Mouse (Mus musculus): ENCODE results near the gene Scnm1. TPM values are rescaled to one million over a fixed set of nuclear protein-coding genes. Genes with fewer than 3 reads are reported as not detected.
A peak's percentile ranks its signal among the peaks of the same experiment; 100 is the strongest.
"Not testable (repeated sequence)": the region's sequence is repeated elsewhere in the genome, so short reads cannot be mapped to it uniquely, and the experiment has no call there.

Scnm1 gene
- polyA plus RNA-seq, 1 experiment = 139 TPM

GRCm38 (mm10) chr3:95121580-95121979 is 12.2 kb downstream of the Scnm1 start:
- WGBS = 73% methylated on average over 6 of the region's 6 CpGs
- no peak for DNase-seq
- Histone ChIP-seq H3K27ac (ENCODE audit: insufficient read depth, low read length) (no peak overlapping the region), H3K4me3 (replicated peaks; ENCODE audit: insufficient read depth, low read depth, low read length) (no peak overlapping the region), H3K4me1 (ENCODE audit: control insufficient read depth, insufficient read depth, low read length) (no peaks in the 10 kb centered on the region), H3K27me3 (ENCODE audit: control insufficient read depth, insufficient read depth, low read length) (no peaks in the 10 kb centered on the region)
- TF ChIP-seq POLR2A (IDR thresholded peaks at IDR 0.05; ENCODE audit: borderline replicate concordance, insufficient read depth, low read length) = no peak
- no peak for TF ChIP-seq CTCF (IDR thresholded peaks at IDR 0.05; ENCODE audit: borderline replicate concordance, insufficient read depth, low read depth, low read length)

GRCm38 (mm10) chr3:95117751-95118150 is 16.1 kb downstream of the Scnm1 start:
- Histone ChIP-seq H3K27ac (ENCODE audit: insufficient read depth, low read length) (no peak overlapping the region), H3K4me1 (ENCODE audit: control insufficient read depth, insufficient read depth, low read length) (no peaks in the 10 kb centered on the region), H3K27me3 (ENCODE audit: control insufficient read depth, insufficient read depth, low read length) (no peaks in the 10 kb centered on the region), H3K4me3 (replicated peaks; ENCODE audit: insufficient read depth, low read depth, low read length) (no peak overlapping the region)
- WGBS = 95% methylated on average over 2 of the region's 2 CpGs
- no peak for TF ChIP-seq POLR2A (IDR thresholded peaks at IDR 0.05; ENCODE audit: borderline replicate concordance, insufficient read depth, low read length)
- TF ChIP-seq CTCF (IDR thresholded peaks at IDR 0.05; ENCODE audit: borderline replicate concordance, insufficient read depth, low read depth, low read length) = no peak
- DNase-seq = no peak

- Histone ChIP-seq H3K4me1 (ENCODE audit: control insufficient read depth, insufficient read depth, low read length) (no peaks in the 10 kb centered on the region), H3K27me3 (ENCODE audit: control insufficient read depth, insufficient read depth, low read length) (no peaks in the 10 kb centered on the region), H3K4me3 (replicated peaks; ENCODE audit: insufficient read depth, low read depth, low read length) (no peak overlapping the region), H3K27ac (ENCODE audit: insufficient read depth, low read length) (no peak overlapping the region)
- WGBS = 84% methylated on average over 1 of the region's 1 CpGs
- TF ChIP-seq CTCF (IDR thresholded peaks at IDR 0.05; ENCODE audit: borderline replicate concordance, insufficient read depth, low read depth, low read length) = no peak
- TF ChIP-seq POLR2A (IDR thresholded peaks at IDR 0.05; ENCODE audit: borderline replicate concordance, insufficient read depth, low read length) = no peak
- no peak for DNase-seq
Observed at GRCm38 (mm10) chr3:95112760-95113159, 21.1 kb downstream of the Scnm1 start.

GRCm38 (mm10) chr3:95110911-95111726 is 22.7 kb downstream of the Scnm1 start, which contains the start of gene Vps72:
Vps72 (plus strand) TSS chr3:95111022.
- peak within 1 kb of the TSS; percentile 90 for H3K4me3 ChIP-seq (replicated peaks; ENCODE audit: insufficient read depth, low read depth, low read length)
- peak; percentile 89 to 92 for DNase-seq
- no peaks in the 10 kb centered on the region for H3K4me1 ChIP-seq (ENCODE audit: control insufficient read depth, insufficient read depth, low read length)
- peak within 1 kb of the TSS; percentile 73 for H3K27ac ChIP-seq (ENCODE audit: insufficient read depth, low read length)
- no peak for TF ChIP-seq CTCF (IDR thresholded peaks at IDR 0.05; ENCODE audit: borderline replicate concordance, insufficient read depth, low read depth, low read length)
- TF ChIP-seq POLR2A (IDR thresholded peaks at IDR 0.05; ENCODE audit: borderline replicate concordance, insufficient read depth, low read length) = peak; percentile 81
- WGBS = 1% methylated on average over 54 of the region's 54 CpGs
- H3K27me3 ChIP-seq (ENCODE audit: control insufficient read depth, insufficient read depth, low read length) = no peaks in the 10 kb centered on the region

GRCm38 (mm10) chr3:95107898-95108297 is 25.9 kb downstream of the Scnm1 start:
- 53% methylated on average over 2 of the region's 2 CpGs for WGBS
- no peak for TF ChIP-seq POLR2A (IDR thresholded peaks at IDR 0.05; ENCODE audit: borderline replicate concordance, insufficient read depth, low read length)
- no peak for TF ChIP-seq CTCF (IDR thresholded peaks at IDR 0.05; ENCODE audit: borderline replicate concordance, insufficient read depth, low read depth, low read length)
- Histone ChIP-seq H3K27me3 (ENCODE audit: control insufficient read depth, insufficient read depth, low read length) (no peaks in the 10 kb centered on the region), H3K4me3 (replicated peaks; ENCODE audit: insufficient read depth, low read depth, low read length) (no peak overlapping the region), H3K4me1 (ENCODE audit: control insufficient read depth, insufficient read depth, low read length) (no peaks in the 10 kb centered on the region), H3K27ac (ENCODE audit: insufficient read depth, low read length) (no peak overlapping the region)
- no peak for DNase-seq

- not testable (repeated sequence) for H3K27ac ChIP-seq (ENCODE audit: insufficient read depth, low read length); H3K4me1 ChIP-seq (ENCODE audit: control insufficient read depth, insufficient read depth, low read length); DNase-seq; H3K27me3 ChIP-seq (ENCODE audit: control insufficient read depth, insufficient read depth, low read length)
- peak overlapping the region; percentile 93 for H3K4me3 ChIP-seq (replicated peaks; ENCODE audit: insufficient read depth, low read depth, low read length)
Observed at GRCm38 (mm10) chr3:95107308-95107707, 26.5 kb downstream of the Scnm1 start.

GRCm38 (mm10) chr3:95106338-95107117 is 27.3 kb downstream of the Scnm1 start, which contains the start of gene Pip5k1a:
Pip5k1a (minus strand) TSS chr3:95106930.
- Histone ChIP-seq H3K4me1 (ENCODE audit: control insufficient read depth, insufficient read depth, low read length) (no peaks in the 10 kb centered on the region), H3K4me3 (replicated peaks; ENCODE audit: insufficient read depth, low read depth, low read length) (peak within 1 kb of the TSS; percentile 93), H3K27me3 (ENCODE audit: control insufficient read depth, insufficient read depth, low read length) (no peaks in the 10 kb centered on the region), H3K27ac (ENCODE audit: insufficient read depth, low read length) (peak within 1 kb of the TSS; percentile 58)
- peak; percentile 97 to 98 for DNase-seq
- TF ChIP-seq CTCF (IDR thresholded peaks at IDR 0.05; ENCODE audit: borderline replicate concordance, insufficient read depth, low read depth, low read length) (no peak), POLR2A (IDR thresholded peaks at IDR 0.05; ENCODE audit: borderline replicate concordance, insufficient read depth, low read length) (peak; percentile 70)
- 1% methylated on average over 51 of the region's 51 CpGs for WGBS

Measured in cerebellum, adult 2 months (tissue).